Mouse (Mus musculus): ENCODE results near the gene Srarp.

Gene Srarp

GRCm38 (mm10) chr4:141425484-141426479 is 10.1 kb downstream of the Srarp start:
- peak; percentile 47 for DNase-seq (ENCODE audit: low spot score)

- DNase-seq (ENCODE audit: low spot score): no peak
Measured at GRCm38 (mm10) chr4:141423691-141424431, 12.0 kb downstream of the Srarp start.

GRCm38 (mm10) chr4:141423288-141423687 is 12.6 kb downstream of the Srarp start:
- DNase-seq (ENCODE audit: low spot score): no peak

- DNase-seq (ENCODE audit: low spot score): no peak
Measured at GRCm38 (mm10) chr4:141422841-141423240, 13.1 kb downstream of the Srarp start.

- no peak for DNase-seq (ENCODE audit: low spot score)
Measured at GRCm38 (mm10) chr4:141421423-141421822, 14.5 kb downstream of the Srarp start.

GRCm38 (mm10) chr4:141420886-141421285 is 15.0 kb downstream of the Srarp start:
- no peak for DNase-seq (ENCODE audit: low spot score)

- DNase-seq (ENCODE audit: low spot score): no peak
Measured at GRCm38 (mm10) chr4:141420192-141420829, 15.6 kb downstream of the Srarp start, which contains the start of gene Hspb7. TSS of gene Hspb7 (plus strand) at chr4:141420779.

- DNase-seq (ENCODE audit: low spot score): no peak
Measured at GRCm38 (mm10) chr4:141419398-141420191, 16.3 kb downstream of the Srarp start.

GRCm38 (mm10) chr4:141415924-141416323 is 20.0 kb downstream of the Srarp start, which contains the start of gene Clcnkb:
TSS of gene Clcnkb (minus strand) at chr4:141416014.
- DNase-seq (ENCODE audit: low spot score): no peak

GRCm38 (mm10) chr4:141411430-141411992 is 24.4 kb downstream of the Srarp start:
- no peak for DNase-seq (ENCODE audit: low spot score)

GRCm38 (mm10) chr4:141408577-141408976 is 27.3 kb downstream of the Srarp start:
- DNase-seq (ENCODE audit: low spot score): no peak

GRCm38 (mm10) chr4:141406516-141407299 is 29.2 kb downstream of the Srarp start:
- peak; percentile 59 for DNase-seq (ENCODE audit: low spot score)

GRCm38 (mm10) chr4:141405314-141405622 is 30.6 kb downstream of the Srarp start:
- DNase-seq (ENCODE audit: low spot score): no peak

GRCm38 (mm10) chr4:141404518-141405313 is 31.2 kb downstream of the Srarp start:
- DNase-seq (ENCODE audit: low spot score): peak; percentile 92

- no peak for DNase-seq (ENCODE audit: low spot score)
Measured at GRCm38 (mm10) chr4:141400171-141400570, 35.7 kb downstream of the Srarp start.

GRCm38 (mm10) chr4:141398545-141398944 is 37.4 kb downstream of the Srarp start, which contains the start of gene Clcnka:
TSS of gene Clcnka (minus strand) at chr4:141398724.
- DNase-seq (ENCODE audit: low spot score): no peak

- no peak for DNase-seq (ENCODE audit: low spot score)
Measured at GRCm38 (mm10) chr4:141397861-141398260, 38.0 kb downstream of the Srarp start.

- peak; percentile 29 for DNase-seq (ENCODE audit: low spot score)
Measured at GRCm38 (mm10) chr4:141394751-141395150, 41.2 kb downstream of the Srarp start.

GRCm38 (mm10) chr4:141391293-141391692 is 44.6 kb downstream of the Srarp start:
- no peak for DNase-seq (ENCODE audit: low spot score)

Data from embryo, embryonic 10.5 days (tissue).